Mouse (Mus musculus): Measurements from ENCODE around the gene Spaar.

Spaar gene

GRCm38 (mm10) chr4:43729794-43730550 is at the start of gene Spaar:
Spaar (plus strand) TSS chr4:43730034.
- peak; percentile 99 for DNase-seq

DNA sequence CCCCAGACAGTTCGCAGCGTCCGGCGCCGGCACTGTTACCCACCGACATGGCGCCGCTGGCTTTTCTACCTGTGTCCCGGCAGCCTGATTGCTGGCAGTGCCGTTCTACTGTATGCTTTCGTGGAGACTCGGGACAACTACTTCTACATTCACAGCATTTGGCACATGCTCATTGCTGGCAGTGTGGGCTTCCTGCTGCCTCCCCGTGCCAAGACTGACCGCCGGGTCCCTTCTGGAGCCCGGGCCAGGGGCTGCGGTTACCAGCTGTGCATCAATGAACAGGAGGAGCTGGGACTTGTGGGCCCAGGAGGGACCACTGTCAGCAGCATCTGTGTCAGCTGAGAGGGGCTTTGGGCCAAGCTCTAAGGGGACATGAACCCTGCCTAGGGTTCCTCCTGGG is 39.8 kb upstream of the Spaar start:
- DNase-seq, result no peak

DNA sequence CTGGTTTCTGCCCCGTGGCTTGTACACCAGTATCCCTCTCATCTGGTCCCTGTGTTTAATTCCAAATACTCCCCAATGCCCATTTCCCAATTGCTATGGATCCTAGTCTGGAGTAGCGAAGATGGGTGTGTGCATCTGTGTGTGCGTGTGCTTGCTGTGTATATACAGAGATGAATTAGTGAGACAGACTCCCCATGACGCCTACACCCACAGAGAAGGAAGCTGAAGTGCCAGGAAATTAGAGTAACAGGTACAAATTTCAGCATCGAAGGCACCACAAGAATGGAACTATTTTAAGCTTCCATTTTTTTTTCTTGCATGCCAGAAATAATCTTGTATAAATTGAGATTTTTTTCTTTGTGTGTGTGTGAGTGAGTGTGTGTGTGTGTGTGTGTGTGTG is 38.8 kb upstream of the Spaar start:
- DNase-seq, result no peak

GRCm38 (mm10) chr4:43693806-43694241 is 36.0 kb upstream of the Spaar start:
- peak; percentile 95 for DNase-seq

GRCm38 (mm10) chr4:43694439-43695248 is 35.2 kb upstream of the Spaar start:
- no peak for DNase-seq

DNA sequence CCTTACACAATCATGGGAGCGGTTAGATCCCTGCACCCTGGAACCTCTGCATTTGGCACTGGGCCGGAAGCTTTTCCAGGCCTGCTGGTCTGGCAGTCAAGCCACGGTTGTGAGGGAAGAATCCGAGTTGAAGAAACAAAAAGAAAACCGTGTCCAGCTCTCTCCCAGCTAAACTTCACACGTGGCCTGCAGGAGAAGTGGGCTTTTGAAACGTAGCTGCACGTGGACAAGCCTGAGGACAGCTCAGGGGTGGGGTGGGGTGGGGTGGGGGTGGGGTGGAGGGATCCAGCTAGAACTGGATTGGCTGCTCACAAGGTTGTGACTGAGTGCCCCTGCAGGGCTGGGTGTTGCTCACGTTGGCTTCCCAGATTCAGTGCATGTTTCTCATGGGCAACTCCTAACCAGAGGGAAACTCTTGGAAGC is 34.6 kb upstream of the Spaar start:
- peak; percentile 98 for DNase-seq

DNA sequence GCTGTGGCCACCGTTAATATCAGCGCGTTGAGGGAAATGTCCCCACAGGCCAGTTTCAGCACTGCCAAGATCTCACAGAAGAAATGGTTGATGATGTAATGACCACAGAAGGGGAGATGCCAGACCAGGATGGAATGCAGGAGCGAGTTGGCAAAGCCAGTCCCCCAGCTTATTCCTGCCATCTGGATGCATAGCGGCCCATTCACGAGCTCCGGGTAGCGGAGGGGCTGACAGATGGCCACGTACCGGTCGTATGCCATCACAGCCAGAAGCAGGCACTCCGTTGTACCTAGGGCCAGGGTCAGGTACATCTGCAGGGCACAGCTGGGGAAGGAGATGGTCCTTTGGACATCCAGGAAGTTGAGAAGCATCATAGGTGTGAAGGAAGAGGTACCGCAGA is 33.3 kb upstream of the Spaar start:
- no peak for DNase-seq

- DNase-seq, result no peak
Measured at GRCm38 (mm10) chr4:43700707-43701106, 29.1 kb upstream of the Spaar start, which contains the start of gene Olfr70. Olfr70 (minus strand) TSS chr4:43700807.

GRCm38 (mm10) chr4:43703439-43703838 is 26.4 kb upstream of the Spaar start:
- DNase-seq, result no peak

- DNase-seq, result peak; percentile 95
Measured at GRCm38 (mm10) chr4:43703851-43704250, 26.0 kb upstream of the Spaar start.

DNA sequence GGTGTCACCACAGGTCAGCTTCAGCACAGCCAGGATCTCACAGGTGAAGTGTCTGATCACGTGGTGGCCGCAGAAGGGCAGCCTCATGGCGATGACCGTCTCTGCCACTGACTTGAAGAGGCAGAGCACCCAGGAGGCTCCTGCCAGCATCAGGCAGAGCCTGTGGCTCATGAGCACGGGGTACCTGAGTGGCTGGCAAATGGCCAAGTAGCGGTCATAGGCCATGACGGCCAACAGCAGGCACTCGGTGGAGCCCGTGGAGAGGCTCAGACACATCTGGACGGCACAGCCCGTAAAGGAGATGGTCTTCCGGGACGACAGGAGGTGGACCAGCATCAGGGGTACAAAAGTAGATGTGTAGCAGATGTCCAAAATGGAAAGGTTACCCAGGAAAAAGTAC is 23.8 kb upstream of the Spaar start:
- no peak for DNase-seq

DNA sequence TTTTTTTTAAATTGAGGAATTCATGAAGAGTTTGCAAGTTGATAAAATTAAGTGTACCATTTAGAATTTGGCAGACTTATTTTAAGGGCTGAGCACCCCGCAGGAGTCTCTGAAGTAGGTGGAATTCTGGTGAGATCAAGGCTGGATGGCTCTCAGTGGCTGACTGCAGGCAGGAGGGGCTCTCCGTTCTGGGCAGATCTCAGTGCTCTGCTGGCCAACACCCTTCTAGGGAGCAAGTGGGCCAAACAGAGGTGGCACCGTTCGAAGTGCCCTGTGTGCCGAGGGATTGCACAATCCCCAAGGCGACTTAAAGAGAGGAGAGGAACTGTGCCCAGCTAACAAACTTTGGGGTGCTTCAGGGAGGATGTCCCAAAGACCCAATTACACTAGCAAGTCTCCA is 20.0 kb upstream of the Spaar start, which contains the start of gene Olfr71:
Gene Olfr71 (minus strand): TSS at position 387 of the 400 bp plus-strand sequence.
- no peak for DNase-seq

GRCm38 (mm10) chr4:43711821-43712220 is 18.0 kb upstream of the Spaar start:
- peak; percentile 93 for DNase-seq

- no peak for DNase-seq
Measured at GRCm38 (mm10) chr4:43713652-43714219, 16.1 kb upstream of the Spaar start.

DNA sequence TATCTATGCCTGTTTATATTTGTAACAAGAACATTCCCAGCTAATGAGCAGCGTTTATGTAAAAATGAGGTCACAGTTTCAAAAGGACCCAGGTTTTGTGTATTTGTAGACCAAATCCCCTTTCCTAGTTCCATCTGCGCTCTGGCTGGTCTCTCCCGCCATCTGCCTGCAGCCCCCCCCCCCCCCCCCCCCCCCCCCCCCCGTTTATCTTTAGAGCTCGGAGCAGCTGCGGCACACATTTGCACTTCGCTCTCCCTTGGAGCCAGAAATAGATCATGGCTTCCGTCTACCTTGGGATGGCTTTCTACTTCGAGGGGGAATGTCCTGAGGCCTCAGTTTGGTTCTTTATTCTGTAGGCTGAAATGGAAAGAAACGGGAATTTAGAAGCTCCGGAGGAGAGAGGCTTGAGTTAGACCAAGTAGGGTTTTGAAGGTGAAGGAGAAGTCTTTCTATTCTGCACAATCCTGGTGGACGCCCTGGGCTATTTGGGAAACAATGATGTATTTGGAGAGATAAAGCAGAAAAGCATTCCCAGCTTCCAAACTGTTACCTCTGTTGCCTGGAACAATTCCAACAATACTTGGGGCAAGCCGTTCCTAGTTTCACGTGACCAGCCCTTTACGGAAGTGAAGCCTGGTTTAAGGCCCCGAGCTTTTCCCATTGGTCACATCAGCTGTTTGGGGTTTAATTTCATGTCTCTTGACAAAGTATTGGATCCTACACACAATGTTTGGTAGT is 9.2 kb upstream of the Spaar start:
- DNase-seq, result no peak

DNA sequence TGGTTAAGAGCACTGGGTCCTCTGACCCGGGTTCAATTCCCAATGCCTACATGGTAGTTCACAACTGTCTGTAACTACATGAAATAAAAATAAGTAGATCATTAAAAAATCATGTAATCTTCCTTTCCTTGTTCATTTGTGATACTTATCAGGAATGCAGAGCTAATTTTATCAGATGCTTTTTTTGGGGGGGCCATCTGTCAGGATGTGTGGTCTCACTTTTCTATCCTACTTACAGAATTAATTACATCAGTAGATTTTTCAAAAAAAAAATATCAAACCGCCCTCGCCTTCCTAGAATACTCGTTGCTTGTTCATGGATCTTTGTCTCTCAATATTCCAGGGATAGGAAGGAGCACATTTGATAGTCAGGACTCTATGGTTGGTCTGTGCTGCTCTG is 7.6 kb upstream of the Spaar start:
- DNase-seq, result no peak

DNA sequence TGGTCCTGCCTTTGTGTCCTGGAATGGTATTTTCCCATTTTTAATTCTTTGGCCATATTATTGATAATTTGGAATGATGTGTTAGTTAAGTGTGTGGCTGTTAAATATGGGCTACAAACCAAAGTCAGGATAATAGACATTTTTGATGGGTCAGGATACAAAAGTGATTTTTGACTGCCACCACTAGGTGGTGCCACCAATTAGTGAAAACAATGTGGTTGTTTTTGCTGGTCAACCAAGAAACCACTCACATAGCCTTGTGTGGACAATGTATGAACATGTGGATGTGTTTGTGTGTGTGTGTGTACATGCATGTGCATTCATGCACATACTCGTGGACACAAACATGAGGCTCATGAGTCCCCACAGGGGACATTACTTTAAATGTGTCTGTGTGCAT is 5.1 kb upstream of the Spaar start:
- DNase-seq, result no peak

DNA sequence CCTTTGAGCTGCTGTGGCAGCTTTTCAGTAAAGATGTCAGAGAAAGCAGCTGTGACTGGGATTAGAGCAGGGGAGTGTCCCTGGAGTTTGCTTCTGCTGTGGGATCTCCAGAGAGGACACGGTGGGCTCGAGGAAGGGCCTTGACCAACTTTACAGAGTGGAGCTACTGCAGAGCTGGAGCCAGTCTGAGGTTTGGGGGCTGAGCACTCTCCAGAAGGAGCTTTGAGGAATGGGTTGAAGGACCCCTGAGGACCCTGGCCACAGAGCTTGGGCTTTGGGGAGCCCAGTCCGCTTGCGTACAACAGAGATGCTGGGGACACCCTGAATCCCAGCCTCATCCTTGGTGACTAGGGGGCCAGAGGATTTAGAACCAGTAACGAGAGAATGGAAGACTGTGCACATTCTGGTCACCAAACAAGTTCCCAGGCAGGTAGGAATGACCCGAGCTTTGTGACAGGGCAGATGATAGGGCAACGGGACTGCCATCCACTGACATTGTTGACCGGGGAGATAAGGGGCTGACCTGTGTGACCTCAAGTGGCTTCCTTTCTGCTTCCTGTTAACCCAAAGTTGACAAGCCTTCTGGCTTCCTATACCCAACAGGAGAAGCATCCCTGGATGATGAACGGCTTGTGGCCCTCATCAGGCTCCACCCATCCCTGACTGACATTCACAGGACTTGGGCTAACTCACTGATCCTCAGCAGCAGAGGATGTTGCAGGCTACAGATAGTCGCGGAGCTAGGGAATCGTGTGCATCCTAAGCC is 3.4 kb upstream of the Spaar start:
- DNase-seq, result peak; percentile 93

GRCm38 (mm10) chr4:43726995-43727394 is 2.8 kb upstream of the Spaar start, which contains the start of gene Hrct1:
Hrct1 (plus strand) TSS chr4:43727188.
- DNase-seq, result peak; percentile 100

GRCm38 (mm10) chr4:43727718-43728575 is 1.9 kb upstream of the Spaar start:
- DNase-seq, result peak; percentile 94

- peak; percentile 99 for DNase-seq
Measured at GRCm38 (mm10) chr4:43728576-43728954, 1.3 kb upstream of the Spaar start.

All from heart, adult 11 months (tissue).